Mouse (Mus musculus) heart, adult 2 months (tissue): ENCODE measurements at regions not wholly inside any gene's neighbourhood (a gene's known extent, or its start where the extent isn't known, plus 50 kb on each side); places are given as distances from the start of the nearest gene placed in this dataset.

Source experiments
- CTCF ChIP-seq: fragments of 200-600 bp; IDR thresholded peaks from 2 replicates; pipeline ENCODE4 v1.8.1; 2022; ENCODE audit warnings: antibody characterized with exemption, mild to moderate bottlenecking, moderate library complexity
- POLR2A ChIP-seq: fragments of 200-500 bp; IDR thresholded peaks from 2 replicates; pipeline ENCODE4 v1.6.1; 2011; ENCODE audit warnings: mild to moderate bottlenecking, low read depth, low read length, control low read depth; ENCODE audit not compliant: insufficient read depth

- TF ChIP-seq CTCF: no peak
- no peak for TF ChIP-seq POLR2A
Observed at GRCm38 (mm10) chr4:26542511-26542910, 195.8 kb upstream of the Manea start.
